ENCODE assay signal across 9 mouse cellular contexts in genomic region chr15:10708591-10709272, GRCm38 (mm10). TPM values are rescaled to one million over a fixed set of nuclear protein-coding genes. Genes with fewer than 3 reads are reported as not detected.
DNase-seq lines count a peak whose midpoint lies in the region; ATAC-seq and TF ChIP-seq lines count a peak whose summit lies in the region.
"Had no signal": no experiment of that assay in that cellular context is flagged by ENCODE, and none has a peak within 500 bp of the region (broad histone marks: within the 10 kb centered on the region; RNA-seq: fewer than 3 reads in every experiment).

No protein-coding gene starts in this region.

- no peak overlapping the region for H3K4me2 ChIP-seq in intestine, postnatal 0 days (replicated peaks; ENCODE audit: low read depth)
- no peak overlapping the region for H3K4me2 ChIP-seq in intestine, embryonic 16.5 days (ENCODE audit: low read depth, low read length)
- H3K4me2 ChIP-seq in midbrain, postnatal 0 days (ENCODE audit: low read depth, low read length, poor library complexity, severe bottlenecking) = no peak overlapping the region
- H3K4me2 ChIP-seq in midbrain, embryonic 13.5 days (replicated peaks) = no peak overlapping the region
- peak overlapping the region; percentile 1 for H3K4me2 ChIP-seq in myocyte (ENCODE audit: low read depth)
- H3K4me2 ChIP-seq: forebrain, embryonic 12.5 days had no signal

- H3K4me3 ChIP-seq in intestine, postnatal 0 days (ENCODE audit: low read depth, low read length) = no peak overlapping the region
- no peak overlapping the region for H3K4me3 ChIP-seq in intestine, embryonic 16.5 days (ENCODE audit: low read length)
- no peak overlapping the region for H3K4me3 ChIP-seq in midbrain, postnatal 0 days (ENCODE audit: low read depth, low read length)
- no peak overlapping the region for H3K4me3 ChIP-seq in midbrain, embryonic 13.5 days (replicated peaks)
- no peak overlapping the region for H3K4me3 ChIP-seq in myocyte
- H3K4me3 ChIP-seq: forebrain, embryonic 12.5 days had no signal

- no peak overlapping the region for H3K27ac ChIP-seq in intestine, postnatal 0 days (ENCODE audit: low read depth, low read length)
- no peak overlapping the region for H3K27ac ChIP-seq in intestine, embryonic 16.5 days (ENCODE audit: low read length)
- no peak overlapping the region for H3K27ac ChIP-seq in midbrain, postnatal 0 days (ENCODE audit: low read depth, low read length)
- no peak overlapping the region for H3K27ac ChIP-seq in midbrain, embryonic 13.5 days
- H3K27ac ChIP-seq: forebrain, embryonic 12.5 days had no signal

- H3K9me3 ChIP-seq in intestine, postnatal 0 days (ENCODE audit: control insufficient read depth) = no peaks in the 10 kb centered on the region
- 0 out of 2 replicates have a peak, but pooled peaks cover 2% of the 10 kb centered on the region for H3K9me3 ChIP-seq in intestine, embryonic 16.5 days (ENCODE audit: control insufficient read depth, low read length)
- no peaks in the 10 kb centered on the region for H3K9me3 ChIP-seq in midbrain, postnatal 0 days (ENCODE audit: low read length)
- H3K9me3 ChIP-seq in midbrain, embryonic 13.5 days = no peaks in the 10 kb centered on the region
- H3K9me3 ChIP-seq: forebrain, embryonic 12.5 days had no signal

- H3ac ChIP-seq in myocyte (ENCODE audit: control insufficient read depth, insufficient read length) = no peak overlapping the region

- peak; percentile 58 for TF ChIP-seq CTCF in intestine, postnatal 0 days (IDR thresholded peaks at IDR 0.05; ENCODE audit: low read depth)
- TF ChIP-seq CTCF in midbrain, postnatal 0 days (IDR thresholded peaks at IDR 0.05) = peak; percentile 42

- peaks cover 97% of the 10 kb centered on the region for H3K79me2 ChIP-seq in myocyte (ENCODE audit: control insufficient read depth, insufficient read depth)

- peaks cover 5% of the 10 kb centered on the region for H3K4me1 ChIP-seq in intestine, postnatal 0 days (replicated peaks; ENCODE audit: control insufficient read depth, insufficient read depth, low read length)
- H3K4me1 ChIP-seq in intestine, embryonic 16.5 days (ENCODE audit: control insufficient read depth, insufficient read depth, low read length) = peaks cover 15% of the 10 kb centered on the region
- 0 out of 2 replicates have a peak, but pooled peaks cover 2% of the 10 kb centered on the region for H3K4me1 ChIP-seq in midbrain, postnatal 0 days (ENCODE audit: insufficient read depth, low read length)
- peaks cover 39% of the 10 kb centered on the region for H3K4me1 ChIP-seq in midbrain, embryonic 13.5 days (replicated peaks)

- 90% methylated on average over 10 of the region's 10 CpGs for WGBS in intestine, postnatal 0 days
- WGBS in intestine, embryonic 16.5 days = 78% methylated on average over 10 of the region's 10 CpGs
- 88% methylated on average over 10 of the region's 10 CpGs for WGBS in midbrain, postnatal 0 days
- 82% methylated on average over 10 of the region's 10 CpGs for WGBS in midbrain, embryonic 13.5 days

- TF ChIP-seq POLR2A in myocyte (IDR thresholded peaks at IDR 0.05; ENCODE audit: insufficient read length, low read depth) = no peak

- no peaks in the 10 kb centered on the region for H3K36me3 ChIP-seq in intestine, postnatal 0 days (ENCODE audit: control insufficient read depth, insufficient read depth)
- no peaks in the 10 kb centered on the region for H3K36me3 ChIP-seq in intestine, embryonic 16.5 days (ENCODE audit: control insufficient read depth, insufficient read depth, low read length)
- no peaks in the 10 kb centered on the region for H3K36me3 ChIP-seq in midbrain, postnatal 0 days (ENCODE audit: insufficient read depth, low read length)
- peaks cover 9% of the 10 kb centered on the region; the same call in 1 of the 2 replicates for H3K36me3 ChIP-seq in midbrain, embryonic 13.5 days
- peaks cover 6% of the 10 kb centered on the region for H3K36me3 ChIP-seq in myocyte (ENCODE audit: control insufficient read depth, insufficient read depth)

- ATAC-seq in intestine, postnatal 0 days = no peak
- ATAC-seq in intestine, embryonic 16.5 days = no peak
- no peak for ATAC-seq in midbrain, postnatal 0 days (ENCODE audit: low FRiP score)
- no peak for ATAC-seq in midbrain, embryonic 13.5 days

- H3K27me3 ChIP-seq in intestine, postnatal 0 days (replicated peaks; ENCODE audit: control insufficient read depth, insufficient read depth, low read length) = no peaks in the 10 kb centered on the region
- H3K27me3 ChIP-seq in intestine, embryonic 16.5 days (replicated peaks; ENCODE audit: control insufficient read depth, insufficient read depth, low read length) = no peaks in the 10 kb centered on the region
- no peaks in the 10 kb centered on the region for H3K27me3 ChIP-seq in midbrain, postnatal 0 days (ENCODE audit: insufficient read depth, low read length)
- H3K27me3 ChIP-seq in midbrain, embryonic 13.5 days = no peaks in the 10 kb centered on the region
- H3K27me3 ChIP-seq in myocyte (ENCODE audit: control insufficient read depth, insufficient read depth, insufficient read length) = no peaks in the 10 kb centered on the region
- H3K27me3 ChIP-seq: forebrain, embryonic 12.5 days had no signal

- DNase-seq in midbrain, postnatal 0 days (ENCODE audit: low spot score) = no peak
- peak; percentile 9 for DNase-seq in MEL-GATA-1-ER (ENCODE audit: extremely low read depth, low read depth)
- DNase-seq in layer of hippocampus, postnatal 25 days (ENCODE audit: extremely low spot score in 1 of 2, low spot score in 1 of 2) = no peak
- DNase-seq in cerebellum, postnatal 25 days = no peak

- H3K9ac ChIP-seq in intestine, postnatal 0 days (ENCODE audit: low read depth, low read length) = no peak overlapping the region
- no peak overlapping the region for H3K9ac ChIP-seq in intestine, embryonic 16.5 days (ENCODE audit: low read depth, low read length)
- H3K9ac ChIP-seq in midbrain, postnatal 0 days (replicated peaks; ENCODE audit: low read length, poor library complexity, severe bottlenecking) = no peak overlapping the region
- H3K9ac ChIP-seq in midbrain, embryonic 13.5 days (replicated peaks) = no peak overlapping the region
- H3K9ac ChIP-seq: forebrain, embryonic 12.5 days had no signal

TF ChIP-seq in myocyte, 11 proteins besides CTCF, POLR2A, EP300 and RAD21:
- TF ChIP-seq MYOD1 (IDR thresholded peaks at IDR 0.05; ENCODE audit: control insufficient read depth in 1 of 3, insufficient read length in 2 of 3, low read depth in 2 of 3) = peak in 2 of 3 experiments; percentile 89 to 93
- peak in 2 of 3 experiments; percentile 17 to 65 for TF ChIP-seq MYOG (IDR thresholded peaks at IDR 0.05; ENCODE audit: control insufficient read depth in 1 of 3, insufficient read depth in 1 of 3, insufficient read length in 2 of 3, low read depth in 2 of 3)
- no peak for TF ChIP-seq SRF (IDR thresholded peaks at IDR 0.05; ENCODE audit: control insufficient read depth, insufficient read length, low read depth)
TF ChIP-seq in myocyte: peak in this region for 2.

RNA-seq across cellular contexts. Expression of gene Rai14, which starts 5.7 kb away (rescaled TPM):
- polyA plus RNA-seq in intestine, postnatal 0 days (2015; fragmentation: Nextera tagmentation; extraction: Ambion mirVana) = 6.2 and 6.9 TPM in 2 replicates
- 11.5 and 11.7 TPM in 2 replicates for polyA plus RNA-seq in intestine, embryonic 16.5 days (2015; fragmentation: Nextera tagmentation; extraction: Ambion mirVana)
- total RNA-seq in midbrain, postnatal 0 days (2014; rRNA removed) = 9.0 TPM in 2 replicates
- 2.7 and 4.3 TPM in 2 replicates for polyA plus RNA-seq in midbrain, postnatal 0 days (2015; fragmentation: Nextera tagmentation; extraction: Ambion mirVana)
- polyA plus RNA-seq in midbrain, embryonic 13.5 days (2015; fragmentation: Nextera tagmentation; extraction: Ambion mirVana) = 30.1 and 34.2 TPM in 2 replicates
- 27.4 TPM for polyA plus RNA-seq in myocyte (2012; fragmentation: generic; extraction: Trizol)
- total RNA-seq in layer of hippocampus, postnatal 25 days (2021) = 1 to 10 TPM; 5.0 to 5.8 TPM
